Mouse (Mus musculus) kidney, embryonic 14.5 days (tissue): ENCODE data around the gene Wwox. TPM values are rescaled to one million over a fixed set of nuclear protein-coding genes. Genes with fewer than 3 reads are reported as not detected.
A peak's percentile ranks its signal among the peaks of the same experiment; 100 is the strongest.

Experiments
- ATAC-seq: fragments of 200-750 bp; cut with Nextera tagmentation; 2 replicates; pipeline ENCODE4 v1.8.0; 2017; ENCODE audit warnings: moderate number of reproducible peaks, mild to moderate bottlenecking, moderate TSS enrichment, moderate library complexity; ENCODE audit not compliant: low FRiP score, low TSS enrichment
- H3K27ac ChIP-seq: fragments of 300-500 bp; sonication (generic); 2 replicates; pipeline ENCODE4 v1.5.1; 2014; ENCODE audit warnings: low read depth, mild to moderate bottlenecking, low read length, moderate library complexity, mixed read lengths
- H3K27me3 ChIP-seq: fragments of 300-500 bp; sonication (generic); 2 replicates; pipeline ENCODE4 v1.6.1; 2014; ENCODE audit warnings: mild to moderate bottlenecking, low read length; ENCODE audit not compliant: control insufficient read depth, insufficient read depth
- H3K36me3 ChIP-seq: fragments of 300-500 bp; sonication (generic); 2 replicates; pipeline ENCODE4 v1.6.1; 2014; ENCODE audit warnings: low read length, mixed read lengths; ENCODE audit not compliant: control insufficient read depth, insufficient read depth
- H3K4me1 ChIP-seq: fragments of 300-500 bp; sonication (generic); 2 replicates; pipeline ENCODE4 v1.6.1; 2014; ENCODE audit warnings: low read length, mixed read lengths; ENCODE audit not compliant: control insufficient read depth, insufficient read depth
- H3K4me2 ChIP-seq: fragments of 300-500 bp; sonication (generic); replicated peaks from 2 replicates; pipeline ENCODE4 v1.6.1; 2014; ENCODE audit warnings: low read depth, mild to moderate bottlenecking, low read length
- H3K4me3 ChIP-seq: fragments of 300-500 bp; sonication (generic); 2 replicates; pipeline ENCODE4 v1.5.1; 2014; ENCODE audit warnings: mild to moderate bottlenecking, low read length
- H3K9ac ChIP-seq: fragments of 300-500 bp; sonication (generic); 2 replicates; pipeline ENCODE4 v1.6.1; 2014; ENCODE audit warnings: low read depth, mild to moderate bottlenecking, low read length, moderate library complexity
- H3K9me3 ChIP-seq: fragments of 300-500 bp; sonication (generic); 2 replicates; pipeline ENCODE4 v1.6.1; 2016; ENCODE audit warnings: low read length; ENCODE audit not compliant: control insufficient read depth
- WGBS: fragments of 180-500 bp; shearing (Covaris S2); extraction: QIAGEN DNeasy Blood & Tissue Kit; methylation state at CpG from one replicate; pipeline ENCODE4 v1.1.7; 2014; 5-methylcytosine and 5-hydroxymethylcytosine counted together
- polyA plus RNA-seq: library from polyadenylated mRNA; unstranded; fragments of >200 nt; fragmentation: Nextera tagmentation; extraction: Ambion mirVana; gene quantifications from 2 replicates; pipeline ENCODE4 v1.2.1, GENCODE M21; 2014

The Wwox gene
- polyA plus RNA-seq, 1 experiment from 2014 or later, result 17.0 TPM

GRCm38 (mm10) chr8:115136888-115137287 is 697.4 kb downstream of the Wwox start:
- Histone ChIP-seq H3K9me3 (peaks cover 4% of the 10 kb centered on the region; the same call in 1 of the 2 replicates), H3K4me2 (no peak overlapping the region), H3K4me1 (no peaks in the 10 kb centered on the region), H3K9ac (no peak overlapping the region), H3K36me3 (no peaks in the 10 kb centered on the region), H3K27ac (no peak overlapping the region), H3K4me3 (no peak overlapping the region), H3K27me3 (no peaks in the 10 kb centered on the region)
- no peak for ATAC-seq
- WGBS, result 85% methylated on average over 10 of the region's 10 CpGs

GRCm38 (mm10) chr8:115141614-115142013 is 702.2 kb downstream of the Wwox start:
- Histone ChIP-seq H3K9ac (no peak overlapping the region), H3K4me2 (no peak overlapping the region), H3K9me3 (peaks cover 4% of the 10 kb centered on the region; the same call in 1 of the 2 replicates), H3K27ac (no peak overlapping the region), H3K4me1 (peaks cover 18% of the 10 kb centered on the region), H3K4me3 (no peak overlapping the region), H3K36me3 (no peaks in the 10 kb centered on the region), H3K27me3 (no peaks in the 10 kb centered on the region)
- WGBS, result 48% methylated on average over 8 of the region's 8 CpGs
- no peak for ATAC-seq

- H3K9ac ChIP-seq, result no peak overlapping the region
- peak overlapping the region; percentile 8; the same call in 1 of the 2 replicates for H3K27ac ChIP-seq
- no peak overlapping the region for H3K4me2 ChIP-seq
- H3K27me3 ChIP-seq, result no peaks in the 10 kb centered on the region
- peak; percentile 83 for ATAC-seq
- no peak overlapping the region for H3K4me3 ChIP-seq
- no peaks in the 10 kb centered on the region for H3K36me3 ChIP-seq
- peaks cover 18% of the 10 kb centered on the region for H3K4me1 ChIP-seq
- 18% methylated on average over 9 of the region's 9 CpGs for WGBS
- H3K9me3 ChIP-seq, result no peaks in the 10 kb centered on the region
Measured at GRCm38 (mm10) chr8:115143530-115144320, 704.3 kb downstream of the Wwox start.

- no peak overlapping the region for H3K9ac ChIP-seq
- 72% methylated on average over 9 of the region's 9 CpGs for WGBS
- H3K4me2 ChIP-seq, result no peak overlapping the region
- H3K4me1 ChIP-seq, result peaks cover 29% of the 10 kb centered on the region
- H3K36me3 ChIP-seq, result no peaks in the 10 kb centered on the region
- H3K27me3 ChIP-seq, result no peaks in the 10 kb centered on the region
- no peak overlapping the region for H3K4me3 ChIP-seq
- ATAC-seq, result no peak
- H3K9me3 ChIP-seq, result no peaks in the 10 kb centered on the region
- H3K27ac ChIP-seq, result no peak overlapping the region
Measured at GRCm38 (mm10) chr8:115147006-115147405, 707.6 kb downstream of the Wwox start.

- H3K4me1 ChIP-seq, result peaks cover 12% of the 10 kb centered on the region
- no peak overlapping the region for H3K4me3 ChIP-seq
- ATAC-seq, result no peak
- no peak overlapping the region for H3K4me2 ChIP-seq
- WGBS, result 51% methylated on average over 24 of the region's 24 CpGs
- H3K27ac ChIP-seq, result no peak overlapping the region
- no peaks in the 10 kb centered on the region for H3K9me3 ChIP-seq
- H3K36me3 ChIP-seq, result no peaks in the 10 kb centered on the region
- no peak overlapping the region for H3K9ac ChIP-seq
- H3K27me3 ChIP-seq, result no peaks in the 10 kb centered on the region
Measured at GRCm38 (mm10) chr8:115150446-115151109, 711.1 kb downstream of the Wwox start.

- no peaks in the 10 kb centered on the region for H3K36me3 ChIP-seq
- H3K27ac ChIP-seq, result no peak overlapping the region
- H3K27me3 ChIP-seq, result no peaks in the 10 kb centered on the region
- no peak overlapping the region for H3K9ac ChIP-seq
- no peaks in the 10 kb centered on the region for H3K9me3 ChIP-seq
- whole genome bisulfite sequencing, result 10% methylated on average over 6 of the region's 6 CpGs
- no peak overlapping the region for H3K4me2 ChIP-seq
- H3K4me1 ChIP-seq, result peaks cover 12% of the 10 kb centered on the region
- no peak overlapping the region for H3K4me3 ChIP-seq
- no peak for ATAC-seq
Measured at GRCm38 (mm10) chr8:115151416-115151815, 712.0 kb downstream of the Wwox start.

- H3K4me1 ChIP-seq, result peaks cover 22% of the 10 kb centered on the region
Measured at GRCm38 (mm10) chr8:115154096-115154495, 714.6 kb downstream of the Wwox start.

GRCm38 (mm10) chr8:115156142-115156541 is 716.7 kb downstream of the Wwox start:
- WGBS, result 88% methylated on average over 8 of the region's 8 CpGs

More at GRCm38 (mm10) chr8:115154096-115154495, 714.6 kb downstream of the Wwox start:
- ATAC-seq, result no peak
- Histone ChIP-seq H3K9me3 (no peaks in the 10 kb centered on the region), H3K4me2 (no peak overlapping the region), H3K9ac (no peak overlapping the region), H3K4me3 (no peak overlapping the region), H3K27me3 (no peaks in the 10 kb centered on the region), H3K27ac (no peak overlapping the region), H3K36me3 (no peaks in the 10 kb centered on the region)
- WGBS, result 55% methylated on average over 10 of the region's 10 CpGs

More at GRCm38 (mm10) chr8:115156142-115156541, 716.7 kb downstream of the Wwox start:
- H3K27me3 ChIP-seq, result no peaks in the 10 kb centered on the region
- no peak overlapping the region for H3K9ac ChIP-seq
- H3K27ac ChIP-seq, result no peak overlapping the region
- no peak overlapping the region for H3K4me2 ChIP-seq
- no peak overlapping the region for H3K4me3 ChIP-seq
- peaks cover 23% of the 10 kb centered on the region for H3K4me1 ChIP-seq
- no peaks in the 10 kb centered on the region for H3K9me3 ChIP-seq
- no peaks in the 10 kb centered on the region for H3K36me3 ChIP-seq
- ATAC-seq, result no peak
